Mouse (Mus musculus) kidney, embryonic 15.5 days (tissue): ENCODE results near the gene Olfr393. TPM values are rescaled to one million over a fixed set of nuclear protein-coding genes. Genes with fewer than 3 reads are reported as not detected.

Source experiments
- ATAC-seq: fragments of 200-750 bp; cut with Nextera tagmentation; replicated peaks from 2 replicates; pipeline ENCODE4 v1.8.0; 2017; ENCODE audit warnings: moderate TSS enrichment; ENCODE audit not compliant: low FRiP score
- H3K27ac ChIP-seq: fragments of 300-500 bp; sonication (generic); 2 replicates; pipeline ENCODE4 v1.5.1; 2015; ENCODE audit warnings: mild to moderate bottlenecking, inconsistent platforms
- H3K27me3 ChIP-seq: fragments of 300-500 bp; sonication (generic); 2 replicates; pipeline ENCODE4 v1.6.1; 2015; ENCODE audit warnings: inconsistent platforms
- H3K36me3 ChIP-seq: fragments of 300-500 bp; sonication (generic); 2 replicates; pipeline ENCODE4 v1.6.1; 2015; ENCODE audit warnings: inconsistent platforms
- H3K4me1 ChIP-seq: fragments of 300-500 bp; sonication (generic); 2 replicates; pipeline ENCODE4 v1.6.1; 2015; ENCODE audit warnings: inconsistent platforms
- H3K4me2 ChIP-seq: fragments of 300-500 bp; sonication (generic); 2 replicates; pipeline ENCODE4 v1.6.1; 2015; ENCODE audit warnings: moderate library complexity, mild to moderate bottlenecking, inconsistent platforms
- H3K4me3 ChIP-seq: fragments of 300-500 bp; sonication (generic); replicated peaks from 2 replicates; pipeline ENCODE4 v1.5.1; 2015; ENCODE audit warnings: mild to moderate bottlenecking, inconsistent platforms
- H3K9ac ChIP-seq: fragments of 300-500 bp; sonication (generic); 2 replicates; pipeline ENCODE4 v1.6.1; 2015; ENCODE audit warnings: mild to moderate bottlenecking, inconsistent platforms
- H3K9me3 ChIP-seq: fragments of 300-500 bp; sonication (generic); replicated peaks from 2 replicates; pipeline ENCODE4 v1.6.1; 2016; ENCODE audit warnings: inconsistent platforms
- WGBS: fragments of 180-500 bp; shearing (Covaris S2); methylation state at CpG from one replicate; pipeline ENCODE4 v1.1.7; 2015; ENCODE audit warnings: mixed read lengths; 5-methylcytosine and 5-hydroxymethylcytosine counted together
- polyA plus RNA-seq: library from polyadenylated mRNA; unstranded; fragments of >200 nt; fragmentation: Nextera tagmentation; extraction: Ambion mirVana; gene quantifications from 2 replicates; pipeline ENCODE4 v1.2.1, GENCODE M21; 2015

Olfr393 gene
- not detected in 2 replicates for polyA plus RNA-seq

- Histone ChIP-seq H3K9me3 (no peaks in the 10 kb centered on the region), H3K4me1 (no peaks in the 10 kb centered on the region), H3K36me3 (no peaks in the 10 kb centered on the region), H3K4me3 (no peak within 1 kb of the TSS), H3K27ac (no peak within 1 kb of the TSS), H3K4me2 (no peak within 1 kb of the TSS), H3K27me3 (no peaks in the 10 kb centered on the region), H3K9ac (no peak within 1 kb of the TSS)
- no peak for ATAC-seq
Observed at GRCm38 (mm10) chr11:73851354-73851753, at the start of gene Olfr393. Gene Olfr393 (minus strand): TSS chr11:73851454.

GRCm38 (mm10) chr11:73890671-73891070 is 39.4 kb upstream of the Olfr393 start, which contains the start of gene Olfr394:
Gene Olfr394 (minus strand): TSS chr11:73890771.
- ATAC-seq: no peak

GRCm38 (mm10) chr11:73816949-73817348 is 34.3 kb downstream of the Olfr393 start, which contains the start of gene Olfr392:
Gene Olfr392 (minus strand): TSS chr11:73817049.
- Histone ChIP-seq H3K36me3 (no peaks in the 10 kb centered on the region), H3K9ac (no peak within 1 kb of the TSS), H3K4me2 (no peak within 1 kb of the TSS), H3K4me3 (no peak within 1 kb of the TSS), H3K27me3 (no peaks in the 10 kb centered on the region), H3K4me1 (no peaks in the 10 kb centered on the region), H3K9me3 (no peaks in the 10 kb centered on the region), H3K27ac (no peak within 1 kb of the TSS)
- ATAC-seq: no peak
- 100% methylated on average over 1 of the region's 1 CpGs for WGBS

More at GRCm38 (mm10) chr11:73890671-73891070, 39.4 kb upstream of the Olfr393 start, which contains the start of gene Olfr394:
- H3K27ac ChIP-seq: no peak within 1 kb of the TSS
- WGBS: 85% methylated on average over 1 of the region's 1 CpGs
- no peaks in the 10 kb centered on the region for H3K4me1 ChIP-seq
- no peak within 1 kb of the TSS for H3K4me2 ChIP-seq
- H3K36me3 ChIP-seq: no peaks in the 10 kb centered on the region
- no peak within 1 kb of the TSS for H3K4me3 ChIP-seq
- no peaks in the 10 kb centered on the region for H3K9me3 ChIP-seq
- no peaks in the 10 kb centered on the region for H3K27me3 ChIP-seq
- H3K9ac ChIP-seq: no peak within 1 kb of the TSS

- WGBS: 32% methylated on average over 1 of the region's 1 CpGs
- ATAC-seq: no peak
Observed at GRCm38 (mm10) chr11:73802952-73803351, 48.3 kb downstream of the Olfr393 start, which contains the start of gene Olfr391-ps. Gene Olfr391-ps (minus strand): TSS chr11:73803052.

More at GRCm38 (mm10) chr11:73802952-73803351, 48.3 kb downstream of the Olfr393 start, which contains the start of gene Olfr391-ps:
- Histone ChIP-seq H3K4me2 (no peak within 1 kb of the TSS), H3K4me1 (no peaks in the 10 kb centered on the region), H3K9me3 (no peaks in the 10 kb centered on the region), H3K36me3 (no peaks in the 10 kb centered on the region), H3K27ac (no peak within 1 kb of the TSS), H3K27me3 (no peaks in the 10 kb centered on the region), H3K4me3 (no peak within 1 kb of the TSS), H3K9ac (no peak within 1 kb of the TSS)

Other genes starting within 250 kb of the Olfr393 start
- not detected in 2 replicates for gene Zfp735, start 162.7 kb downstream of the Olfr393 start, polyA plus RNA-seq
- gene Olfr389, start 70.7 kb downstream of the Olfr393 start, polyA plus RNA-seq: not detected in 2 replicates
- not detected in 2 replicates for gene Olfr390, start 68.5 kb downstream of the Olfr393 start, polyA plus RNA-seq
- gene Olfr391-ps, start 48.4 kb downstream of the Olfr393 start, polyA plus RNA-seq: not detected in 2 replicates
- gene Olfr392, start 34.4 kb downstream of the Olfr393 start, polyA plus RNA-seq: not detected in 2 replicates
- not detected in 2 replicates for gene Olfr394, start 39.3 kb upstream of the Olfr393 start, polyA plus RNA-seq
- gene Olfr395, start 57.8 kb upstream of the Olfr393 start, polyA plus RNA-seq: not detected in 2 replicates
- gene Olfr23, start 85.2 kb upstream of the Olfr393 start, polyA plus RNA-seq: not detected in 2 replicates
- not detected in 2 replicates for gene Olfr397, start 109.4 kb upstream of the Olfr393 start, polyA plus RNA-seq
- not detected in 2 replicates for gene Olfr398, start 139.0 kb upstream of the Olfr393 start, polyA plus RNA-seq
- gene Olfr139, start 205.1 kb upstream of the Olfr393 start, polyA plus RNA-seq: not detected in 2 replicates
- not detected in 2 replicates for gene Olfr399, start 205.2 kb upstream of the Olfr393 start, polyA plus RNA-seq
- gene Zfp616, start 218.5 kb upstream of the Olfr393 start, polyA plus RNA-seq: 0.05 TPM in 1 of 2 replicates, not detected in the other